Mouse (Mus musculus) forebrain, postnatal 0 days (tissue): ENCODE data around the gene Sntg2. TPM values are rescaled to one million over a fixed set of nuclear protein-coding genes. Genes with fewer than 3 reads are reported as not detected.
A peak's percentile ranks its signal among the peaks of the same experiment; 100 is the strongest.

Source experiments
- ATAC-seq: fragments of 200-750 bp; cut with Nextera tagmentation; 2 replicates; pipeline ENCODE4 v1.8.0; 2017; ENCODE audit warnings: mild to moderate bottlenecking, moderate library complexity
- DNase-seq: peaks from one replicate; pipeline ENCODE4 v3.0.0-alpha.2; 2015
- H3K27ac ChIP-seq: fragments of 300-500 bp; sonication (generic); 2 replicates; pipeline ENCODE4 v1.5.1; 2014; ENCODE audit warnings: low read depth, mild to moderate bottlenecking, antibody characterized with exemption, low read length, moderate library complexity, mixed read lengths
- H3K27me3 ChIP-seq: fragments of 300-500 bp; sonication (generic); 2 replicates; pipeline ENCODE4 v1.6.1; 2014; ENCODE audit warnings: mild to moderate bottlenecking, low read length, mixed read lengths; ENCODE audit not compliant: insufficient read depth
- H3K36me3 ChIP-seq: fragments of 300-500 bp; sonication (generic); 2 replicates; pipeline ENCODE4 v1.6.1; 2014; ENCODE audit warnings: mild to moderate bottlenecking, moderate library complexity; ENCODE audit not compliant: insufficient read depth
- H3K4me1 ChIP-seq: fragments of 300-500 bp; sonication (generic); 2 replicates; pipeline ENCODE4 v1.6.1; 2014; ENCODE audit warnings: antibody characterized with exemption; ENCODE audit not compliant: insufficient read depth
- H3K4me2 ChIP-seq: fragments of 300-500 bp; sonication (generic); 2 replicates; pipeline ENCODE4 v1.6.1; 2014; ENCODE audit warnings: low read depth, mild to moderate bottlenecking, moderate library complexity
- H3K4me3 ChIP-seq: fragments of 300-500 bp; sonication (generic); 2 replicates; pipeline ENCODE4 v1.5.1; 2014; ENCODE audit warnings: low read depth, low read length, mixed read lengths
- H3K9ac ChIP-seq: fragments of 300-500 bp; sonication (generic); 2 replicates; pipeline ENCODE4 v1.6.1; 2014; ENCODE audit warnings: mild to moderate bottlenecking
- H3K9me3 ChIP-seq: fragments of 300-500 bp; sonication (generic); 2 replicates; pipeline ENCODE4 v1.6.1; 2016; ENCODE audit warnings: low read length
- CTCF ChIP-seq: sonication (generic); IDR thresholded peaks from 2 replicates; pipeline ENCODE4 v1.5.1; 2016; ENCODE audit warnings: antibody characterized with exemption, control low read depth, low read depth
- WGBS: fragments of 180-500 bp; shearing (Covaris S2); extraction: QIAGEN DNeasy Blood & Tissue Kit; methylation state at CpG from one replicate; pipeline ENCODE4 v1.1.7; 2014; 5-methylcytosine and 5-hydroxymethylcytosine counted together
- polyA plus RNA-seq: library from polyadenylated mRNA; unstranded; fragments of >200 nt; fragmentation: Nextera tagmentation; extraction: Ambion mirVana; gene quantifications from 2 replicates; pipeline ENCODE4 v1.2.1, GENCODE M21; 2015
- total RNA-seq: library from RNA; depleted of rRNA; stranded (reverse); fragments of >200 nt; gene quantifications from 2 replicates; pipeline ENCODE4 v1.2.3, GENCODE M21; 2014

Gene Sntg2
- total and polyA plus RNA-seq, 2 experiments from 2014 or later: 4.6 to 7.1 TPM

DNA sequence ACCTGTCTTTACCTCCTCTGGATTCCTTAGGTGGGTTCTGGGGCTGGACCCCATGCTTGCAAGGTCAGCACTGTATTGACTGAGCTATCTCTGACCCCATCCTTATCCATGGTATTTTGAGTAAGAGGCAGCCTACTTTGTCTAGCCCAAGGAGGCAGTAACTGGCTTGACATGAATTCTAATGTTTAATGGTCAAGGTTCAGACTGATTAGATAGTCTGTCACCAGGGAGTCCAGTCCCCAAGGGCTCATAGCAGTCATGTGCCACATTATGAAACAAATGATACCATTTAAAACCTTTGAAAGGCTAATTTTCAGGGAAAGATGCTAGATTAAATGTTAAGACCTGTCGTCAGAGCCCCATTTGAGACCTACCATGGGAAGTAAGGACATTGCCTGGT is 174.9 kb downstream of the Sntg2 start:
- ATAC-seq: no peak

DNA sequence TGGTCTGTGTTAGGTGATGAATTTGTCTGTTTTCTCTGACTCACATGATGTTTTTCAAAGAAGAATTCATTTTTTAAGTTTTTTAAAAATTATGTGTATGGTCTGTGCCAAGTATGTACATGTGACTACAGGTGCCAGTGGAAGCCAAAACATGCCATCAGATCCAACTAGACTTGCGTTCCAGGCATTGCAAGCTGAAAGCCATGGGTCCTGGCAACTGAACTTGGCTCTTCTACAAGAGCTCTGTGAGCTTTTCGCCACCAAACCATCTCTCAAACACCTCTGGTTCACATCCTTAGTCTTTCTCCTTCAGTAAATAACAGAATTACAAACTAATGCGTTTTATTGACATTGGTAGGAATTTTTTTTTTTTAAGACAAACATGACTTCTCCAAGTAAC is 191.5 kb downstream of the Sntg2 start:
- Histone ChIP-seq H3K4me3 (no peak overlapping the region), H3K27ac (no peak overlapping the region), H3K4me2 (no peak overlapping the region), H3K36me3 (no peaks in the 10 kb centered on the region), H3K9me3 (no peaks in the 10 kb centered on the region), H3K4me1 (no peaks in the 10 kb centered on the region), H3K9ac (no peak overlapping the region), H3K27me3 (no peaks in the 10 kb centered on the region)
- no peak for DNase-seq
- TF ChIP-seq CTCF: no peak
- ATAC-seq: no peak
- WGBS: 71% methylated on average over 3 of the region's 3 CpGs

More for the DNA sequence above, 174.9 kb downstream of the Sntg2 start:
- no peak for DNase-seq
- Histone ChIP-seq H3K9me3 (no peaks in the 10 kb centered on the region), H3K4me1 (no peaks in the 10 kb centered on the region), H3K4me3 (no peak overlapping the region), H3K9ac (no peak overlapping the region), H3K36me3 (no peaks in the 10 kb centered on the region), H3K27me3 (no peaks in the 10 kb centered on the region), H3K4me2 (no peak overlapping the region), H3K27ac (no peak overlapping the region)
- no peak for TF ChIP-seq CTCF
- WGBS: 76% methylated on average over 1 of the region's 1 CpGs

DNA sequence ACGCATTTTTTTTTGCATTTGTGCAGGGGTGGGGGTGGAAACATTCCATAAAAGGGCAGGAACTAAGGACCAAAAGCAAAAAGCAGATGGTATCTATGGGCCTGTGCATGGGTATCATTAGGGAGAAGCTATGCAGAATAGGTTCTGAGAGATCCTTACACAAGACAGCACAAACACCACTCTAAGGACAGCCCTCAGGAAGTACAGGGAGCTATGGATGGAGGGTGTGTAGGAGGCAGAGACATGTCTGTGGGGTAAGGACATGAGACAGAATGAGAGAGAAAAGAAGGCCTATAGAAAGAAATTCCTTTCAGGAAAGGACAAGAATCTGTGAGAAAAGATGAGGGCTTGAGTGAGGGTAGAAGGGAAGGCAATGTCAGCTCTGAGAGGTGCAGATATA is 193.6 kb downstream of the Sntg2 start:
- DNase-seq (no peak), ATAC-seq (no peak)
- Histone ChIP-seq H3K36me3 (no peaks in the 10 kb centered on the region), H3K27ac (no peak overlapping the region), H3K9ac (no peak overlapping the region), H3K4me3 (no peak overlapping the region), H3K27me3 (no peaks in the 10 kb centered on the region), H3K9me3 (no peaks in the 10 kb centered on the region), H3K4me2 (no peak overlapping the region), H3K4me1 (no peaks in the 10 kb centered on the region)
- 84% methylated on average over 1 of the region's 1 CpGs for WGBS
- TF ChIP-seq CTCF: no peak

DNA sequence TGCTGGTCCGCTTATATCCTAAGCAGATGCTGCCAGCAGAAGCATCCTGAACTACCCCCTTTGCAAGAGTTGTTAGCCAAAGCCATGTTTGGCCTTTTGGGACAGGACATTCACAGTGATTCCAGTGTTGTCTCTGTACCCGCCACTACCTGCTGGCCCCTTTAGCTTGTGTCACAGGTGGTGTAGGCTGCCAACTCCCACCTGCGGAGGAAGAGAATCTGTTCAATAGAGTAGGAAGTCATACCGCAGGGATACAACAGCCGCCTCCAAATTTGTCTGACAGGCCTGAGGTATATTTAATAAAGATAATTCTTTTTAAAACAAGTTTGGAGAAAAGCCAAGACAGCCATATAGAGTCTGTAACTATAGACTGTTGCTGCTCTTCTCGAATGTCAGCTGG is 195.2 kb downstream of the Sntg2 start:
- TF ChIP-seq CTCF: no peak
- H3K27me3 ChIP-seq: no peaks in the 10 kb centered on the region
- no peak overlapping the region for H3K4me3 ChIP-seq
- WGBS: 75% methylated on average over 6 of the region's 6 CpGs
- no peak overlapping the region for H3K9ac ChIP-seq
- H3K36me3 ChIP-seq: no peaks in the 10 kb centered on the region
- no peak overlapping the region for H3K4me2 ChIP-seq
- H3K4me1 ChIP-seq: no peaks in the 10 kb centered on the region
- ATAC-seq: no peak
- no peak for DNase-seq
- no peaks in the 10 kb centered on the region for H3K9me3 ChIP-seq
- H3K27ac ChIP-seq: no peak overlapping the region

DNA sequence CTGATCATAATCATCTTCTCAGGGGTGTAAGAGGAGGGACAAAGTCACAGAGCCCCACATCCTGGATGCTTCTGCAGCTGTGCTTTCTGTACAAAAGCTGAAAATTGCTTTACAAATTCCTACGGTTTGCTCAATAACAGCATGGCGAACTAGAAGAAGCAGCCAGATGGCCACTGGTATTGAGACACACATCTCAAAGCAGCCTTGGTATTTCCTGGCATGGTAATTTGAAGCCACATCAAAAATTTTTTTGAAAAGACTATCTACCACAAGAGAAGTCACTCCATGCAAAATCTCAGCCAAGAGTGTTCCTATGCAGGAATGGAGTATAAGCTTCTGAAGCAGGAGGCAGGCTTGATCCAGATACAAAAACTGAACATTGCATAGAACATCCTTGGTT is 195.6 kb downstream of the Sntg2 start:
- Histone ChIP-seq H3K9ac (no peak overlapping the region), H3K27ac (no peak overlapping the region), H3K4me1 (no peaks in the 10 kb centered on the region), H3K4me2 (no peak overlapping the region), H3K36me3 (no peaks in the 10 kb centered on the region), H3K4me3 (no peak overlapping the region), H3K27me3 (no peaks in the 10 kb centered on the region), H3K9me3 (no peaks in the 10 kb centered on the region)
- no peak for DNase-seq
- TF ChIP-seq CTCF: no peak
- 76% methylated on average over 2 of the region's 2 CpGs for WGBS
- no peak for ATAC-seq

DNA sequence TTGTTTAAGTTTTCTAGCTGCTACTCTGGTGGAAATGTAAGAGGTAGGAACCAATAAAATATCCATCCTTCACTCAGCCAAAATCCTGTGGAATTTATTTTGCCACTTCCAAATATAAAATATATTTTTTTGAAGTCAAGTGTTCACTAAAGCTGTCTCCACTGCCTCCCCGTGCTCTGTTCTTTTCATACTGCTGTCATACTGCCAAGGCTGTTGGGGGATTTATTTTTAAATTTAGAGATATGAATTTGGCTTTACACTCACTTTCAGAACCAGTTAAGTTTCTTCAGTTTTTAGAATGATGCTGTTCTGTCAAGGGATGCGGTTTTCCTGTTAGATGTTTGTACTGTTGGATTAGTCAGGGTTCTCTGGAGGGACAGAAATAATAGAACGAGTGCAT is 204.7 kb downstream of the Sntg2 start:
- H3K4me1 ChIP-seq: no peaks in the 10 kb centered on the region
- no peak for TF ChIP-seq CTCF

DNA sequence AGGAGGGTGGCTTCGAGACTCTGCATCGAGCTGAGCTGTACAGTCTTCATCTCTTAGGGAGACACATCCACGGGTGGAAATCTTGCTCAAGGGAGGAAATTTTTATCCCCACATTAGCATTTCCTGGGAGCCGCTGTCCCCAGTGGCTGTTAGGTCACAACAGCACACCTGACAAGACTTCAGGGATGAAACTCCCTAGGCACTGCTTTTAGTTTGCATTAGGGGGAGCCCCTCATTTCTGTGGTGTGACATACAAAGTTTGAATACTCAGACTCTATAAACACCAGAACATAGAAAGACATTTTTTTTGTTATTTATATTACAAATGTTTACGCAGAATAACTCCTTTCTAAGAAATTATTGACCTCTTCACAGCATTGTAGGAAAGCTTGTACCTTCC is 208.6 kb downstream of the Sntg2 start:
- H3K4me2 ChIP-seq: no peak overlapping the region
- no peak for TF ChIP-seq CTCF
- H3K27ac ChIP-seq: no peak overlapping the region
- no peaks in the 10 kb centered on the region for H3K36me3 ChIP-seq
- DNase-seq (no peak), ATAC-seq (no peak)
- H3K4me3 ChIP-seq: no peak overlapping the region
- no peaks in the 10 kb centered on the region for H3K4me1 ChIP-seq
- H3K9me3 ChIP-seq: no peaks in the 10 kb centered on the region
- H3K9ac ChIP-seq: no peak overlapping the region
- 85% methylated on average over 5 of the region's 5 CpGs for WGBS
- H3K27me3 ChIP-seq: no peaks in the 10 kb centered on the region

More for the DNA sequence above, 204.7 kb downstream of the Sntg2 start:
- 56% methylated on average over 3 of the region's 3 CpGs for WGBS
- H3K4me2 ChIP-seq: no peak overlapping the region
- H3K27me3 ChIP-seq: no peaks in the 10 kb centered on the region
- no peak overlapping the region for H3K9ac ChIP-seq
- no peaks in the 10 kb centered on the region for H3K9me3 ChIP-seq
- H3K27ac ChIP-seq: 0 out of 2 replicates have a peak overlapping the region, but pooled peaks have one; percentile 40
- H3K36me3 ChIP-seq: no peaks in the 10 kb centered on the region
- no peak overlapping the region for H3K4me3 ChIP-seq
- peak; percentile 73 for DNase-seq
- peak; percentile 43 for ATAC-seq

DNA sequence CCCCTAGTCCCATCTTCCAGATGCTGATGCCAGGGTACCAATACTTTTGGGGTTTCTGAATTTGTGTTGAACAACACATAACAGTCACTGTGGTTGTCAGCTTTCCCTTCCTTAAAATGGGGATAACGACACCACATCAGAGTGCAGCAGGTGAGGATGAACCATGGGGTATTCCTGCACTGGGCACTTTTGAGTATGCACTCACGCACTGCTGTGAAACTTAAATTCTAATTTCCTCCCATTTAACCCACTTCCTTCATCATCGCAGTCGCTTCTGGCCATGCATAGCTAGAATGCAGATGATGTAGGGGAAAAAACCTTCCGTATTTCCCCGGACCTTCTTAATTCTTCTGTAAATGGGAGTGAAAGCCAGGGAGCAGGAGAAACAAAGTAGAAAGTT is 209.2 kb downstream of the Sntg2 start:
- no peaks in the 10 kb centered on the region for H3K27me3 ChIP-seq
- WGBS: 94% methylated on average over 6 of the region's 6 CpGs
- ATAC-seq (no peak), DNase-seq (no peak)
- H3K4me1 ChIP-seq: no peaks in the 10 kb centered on the region
- H3K27ac ChIP-seq: no peak overlapping the region
- TF ChIP-seq CTCF: no peak
- no peak overlapping the region for H3K9ac ChIP-seq
- H3K36me3 ChIP-seq: no peaks in the 10 kb centered on the region
- no peak overlapping the region for H3K4me2 ChIP-seq
- no peaks in the 10 kb centered on the region for H3K9me3 ChIP-seq
- no peak overlapping the region for H3K4me3 ChIP-seq
